Mouse (Mus musculus): ENCODE measurements at regions not wholly inside any gene's neighbourhood (a gene's known extent, or its start where the extent isn't known, plus 50 kb on each side); places are given as distances from the start of the nearest gene placed in this dataset.

DNA sequence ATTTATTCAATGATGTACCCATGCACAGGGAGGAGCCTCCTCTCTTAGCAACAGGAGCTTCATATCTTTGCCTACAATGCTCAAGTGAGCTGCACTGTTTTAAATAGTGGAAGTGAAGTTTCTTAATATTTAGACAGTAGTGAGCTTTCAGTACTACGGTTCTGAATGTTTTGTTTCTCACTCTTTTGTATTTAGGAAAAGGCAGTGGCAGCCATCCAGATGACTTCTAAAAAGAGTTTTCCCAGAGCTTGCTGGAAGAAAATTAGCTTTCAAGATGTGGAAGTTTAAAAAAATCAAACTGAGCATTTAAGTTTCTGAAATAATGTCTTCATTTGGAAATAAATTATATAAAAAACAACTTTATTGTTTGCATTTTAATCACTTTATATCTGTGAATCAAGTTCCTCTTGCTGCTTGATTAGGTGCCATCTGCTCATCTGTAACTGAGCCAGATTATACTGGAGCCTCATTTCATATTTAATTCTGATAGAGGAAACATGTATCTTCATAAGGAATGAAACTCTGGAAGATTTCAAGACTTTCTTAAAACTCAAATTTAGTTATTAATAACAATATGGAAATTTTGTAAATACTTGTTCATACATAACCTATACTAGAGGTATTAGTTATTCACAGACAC is 268.6 kb upstream of the Tle1 start:
- TF ChIP-seq CTCF (IDR thresholded peaks at IDR 0.05; ENCODE audit: low read depth) (no peak), EP300 (optimal IDR thresholded peaks at IDR 0.05) (no peak)
- no peak overlapping the region for H3K9ac ChIP-seq (ENCODE audit: low read length)
- H3K9me3 ChIP-seq (ENCODE audit: control insufficient read depth, low read length) = no peaks in the 10 kb centered on the region
- no peak overlapping the region for H3K4me2 ChIP-seq (replicated peaks; ENCODE audit: low read depth)
- DNase-seq (ENCODE audit: low spot score) (no peak), ATAC-seq (ENCODE audit: low FRiP score, low TSS enrichment) (no peak)
- H3K27ac ChIP-seq (replicated peaks) = no peak overlapping the region
- no peak overlapping the region for H3K4me3 ChIP-seq (ENCODE audit: low read depth, low read length)
- no peaks in the 10 kb centered on the region for H3K36me3 ChIP-seq (ENCODE audit: control insufficient read depth, insufficient read depth, low read length)
- H3K27me3 ChIP-seq (ENCODE audit: control insufficient read depth, insufficient read depth, low read length) = no peaks in the 10 kb centered on the region
- 28% methylated on average over 1 of the region's 1 CpGs for WGBS
- no peaks in the 10 kb centered on the region for H3K4me1 ChIP-seq (replicated peaks; ENCODE audit: control insufficient read depth, insufficient read depth)

DNA sequence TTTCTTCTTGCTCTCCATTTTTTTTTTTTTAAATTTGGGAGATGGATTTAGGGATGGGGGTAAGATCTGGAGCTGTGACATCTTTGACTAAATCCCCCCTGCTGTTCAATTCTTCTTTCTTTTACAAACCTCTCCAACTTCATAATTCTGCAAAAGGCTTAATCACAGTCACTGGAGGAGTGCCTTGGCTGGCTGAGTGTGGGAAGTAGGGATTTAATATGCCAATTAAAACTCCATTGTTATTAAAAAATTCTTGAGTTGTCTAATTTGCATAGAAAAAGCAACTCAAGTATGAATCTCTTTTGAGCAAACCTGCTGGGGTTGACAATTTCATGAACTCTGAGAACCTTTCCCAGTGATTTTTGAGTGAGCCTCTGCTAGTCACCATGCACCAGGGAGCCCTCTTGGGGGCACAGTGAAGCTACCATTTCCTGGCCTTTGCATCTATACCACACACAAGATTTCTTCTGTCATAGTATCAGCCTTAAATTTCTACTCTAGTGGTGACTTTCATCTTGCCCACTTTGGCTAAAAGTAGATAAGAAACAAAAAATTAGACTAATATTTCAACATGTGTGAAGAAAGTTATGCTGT is 243.6 kb upstream of the Tle1 start:
- H3K4me2 ChIP-seq (replicated peaks; ENCODE audit: low read depth) = no peak overlapping the region
- no peaks in the 10 kb centered on the region for H3K9me3 ChIP-seq (ENCODE audit: control insufficient read depth, low read length)
- no peak overlapping the region for H3K27ac ChIP-seq (replicated peaks)
- H3K27me3 ChIP-seq (ENCODE audit: control insufficient read depth, insufficient read depth, low read length) = no peaks in the 10 kb centered on the region
- H3K36me3 ChIP-seq (ENCODE audit: control insufficient read depth, insufficient read depth, low read length) = no peaks in the 10 kb centered on the region
- no peak for TF ChIP-seq EP300 (optimal IDR thresholded peaks at IDR 0.05)
- no peak for TF ChIP-seq CTCF (IDR thresholded peaks at IDR 0.05; ENCODE audit: low read depth)
- ATAC-seq (ENCODE audit: low FRiP score, low TSS enrichment) = no peak
- H3K4me1 ChIP-seq (replicated peaks; ENCODE audit: control insufficient read depth, insufficient read depth) = no peaks in the 10 kb centered on the region
- H3K9ac ChIP-seq (ENCODE audit: low read length) = no peak overlapping the region
- H3K4me3 ChIP-seq (ENCODE audit: low read depth, low read length) = no peak overlapping the region
- DNase-seq (ENCODE audit: low spot score) = no peak

DNA sequence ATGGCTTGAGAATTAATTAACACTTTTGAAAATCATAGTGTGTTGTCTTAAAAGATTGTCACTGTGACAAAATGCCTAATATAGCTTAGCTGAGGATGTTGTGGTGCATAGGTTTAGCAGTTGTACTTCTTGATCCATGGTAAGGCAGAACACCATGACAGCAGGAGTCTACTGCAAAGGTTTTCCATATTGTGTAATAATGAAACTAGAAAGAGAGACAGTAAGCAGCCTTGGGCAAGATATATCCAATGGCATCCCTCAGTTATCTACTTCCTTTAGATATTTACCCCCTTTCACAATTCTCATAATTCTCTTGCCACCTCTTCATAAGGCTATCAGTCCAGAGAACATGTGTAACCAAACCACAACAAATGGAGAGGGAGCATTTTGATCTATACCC is 236.6 kb upstream of the Tle1 start:
- H3K4me1 ChIP-seq (replicated peaks; ENCODE audit: control insufficient read depth, insufficient read depth) = no peaks in the 10 kb centered on the region
- no peaks in the 10 kb centered on the region for H3K27me3 ChIP-seq (ENCODE audit: control insufficient read depth, insufficient read depth, low read length)
- no peak overlapping the region for H3K4me3 ChIP-seq (ENCODE audit: low read depth, low read length)
- ATAC-seq (ENCODE audit: low FRiP score, low TSS enrichment) (no peak), DNase-seq (ENCODE audit: low spot score) (no peak)
- H3K9ac ChIP-seq (ENCODE audit: low read length) = no peak overlapping the region
- H3K9me3 ChIP-seq (ENCODE audit: control insufficient read depth, low read length) = no peaks in the 10 kb centered on the region
- no peak for TF ChIP-seq CTCF (IDR thresholded peaks at IDR 0.05; ENCODE audit: low read depth)
- no peak for TF ChIP-seq EP300 (optimal IDR thresholded peaks at IDR 0.05)
- no peak overlapping the region for H3K27ac ChIP-seq (replicated peaks)
- H3K4me2 ChIP-seq (replicated peaks; ENCODE audit: low read depth) = no peak overlapping the region
- no peaks in the 10 kb centered on the region for H3K36me3 ChIP-seq (ENCODE audit: control insufficient read depth, insufficient read depth, low read length)

DNA sequence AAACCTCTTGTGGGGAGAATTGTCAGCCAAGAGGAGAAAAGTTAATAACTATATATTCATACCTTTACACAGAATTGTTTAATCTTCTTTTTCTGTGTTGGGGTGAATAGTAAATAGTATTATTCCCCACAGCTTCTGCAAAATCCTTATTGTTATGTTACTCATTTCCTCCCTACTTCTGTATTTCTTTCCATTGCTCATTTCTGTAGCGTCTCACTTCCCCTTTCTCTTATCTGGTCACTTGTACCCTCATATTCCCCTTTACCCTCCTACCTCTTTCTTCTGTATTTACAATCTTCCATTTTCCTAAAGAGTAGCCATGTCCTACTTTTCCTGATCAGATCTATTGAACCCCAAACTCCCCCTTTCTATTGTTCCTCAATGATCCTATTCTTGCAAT is 224.6 kb upstream of the Tle1 start:
- no peak for ATAC-seq (ENCODE audit: low FRiP score, low TSS enrichment)
- H3K4me3 ChIP-seq (ENCODE audit: low read depth, low read length) = no peak overlapping the region
- no peak overlapping the region for H3K4me2 ChIP-seq (replicated peaks; ENCODE audit: low read depth)
- no peaks in the 10 kb centered on the region for H3K27me3 ChIP-seq (ENCODE audit: control insufficient read depth, insufficient read depth, low read length)
- no peaks in the 10 kb centered on the region for H3K36me3 ChIP-seq (ENCODE audit: control insufficient read depth, insufficient read depth, low read length)
- 95% methylated on average over 1 of the region's 1 CpGs for WGBS
- no peak overlapping the region for H3K27ac ChIP-seq (replicated peaks)
- no peaks in the 10 kb centered on the region for H3K9me3 ChIP-seq (ENCODE audit: control insufficient read depth, low read length)
- no peaks in the 10 kb centered on the region for H3K4me1 ChIP-seq (replicated peaks; ENCODE audit: control insufficient read depth, insufficient read depth)
- no peak for DNase-seq (ENCODE audit: low spot score)
- no peak overlapping the region for H3K9ac ChIP-seq (ENCODE audit: low read length)
- TF ChIP-seq CTCF (IDR thresholded peaks at IDR 0.05; ENCODE audit: low read depth) = no peak
- no peak for TF ChIP-seq EP300 (optimal IDR thresholded peaks at IDR 0.05)

DNA sequence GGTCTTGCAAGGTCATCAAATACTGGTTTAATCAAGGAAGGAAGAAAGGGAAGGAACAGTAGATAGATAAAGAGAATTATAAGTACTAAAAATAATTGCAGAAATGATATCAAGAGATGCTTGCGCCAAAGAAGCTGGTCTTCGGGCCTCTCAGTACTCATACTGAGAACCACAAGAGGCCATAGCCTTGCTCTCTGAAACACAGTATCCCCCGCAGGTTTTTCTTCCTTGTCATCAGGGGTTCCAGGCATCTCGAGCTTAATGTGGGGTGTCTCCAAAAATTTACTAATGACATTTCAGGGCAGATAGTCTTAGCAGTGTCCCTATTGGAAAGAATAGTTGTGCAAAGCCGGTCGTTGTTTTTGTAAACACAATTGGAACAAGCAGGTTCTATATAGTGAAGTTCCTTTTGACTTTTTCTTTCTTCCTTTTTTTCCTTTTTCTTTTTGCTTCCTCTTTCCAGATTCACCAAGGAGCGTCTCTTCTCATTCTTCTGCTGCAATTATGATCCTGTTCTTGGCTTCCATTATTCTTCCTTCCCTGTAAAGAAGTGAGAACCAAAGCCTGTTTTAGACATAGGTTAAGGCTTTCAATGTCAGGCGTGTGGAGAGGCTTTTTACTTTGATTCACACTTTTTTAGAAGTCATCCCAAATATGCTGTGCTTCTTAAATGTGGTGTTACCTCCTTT is 211.5 kb upstream of the Tle1 start:
- Histone ChIP-seq H3K36me3 (ENCODE audit: control insufficient read depth, insufficient read depth, low read length) (no peaks in the 10 kb centered on the region), H3K4me3 (ENCODE audit: low read depth, low read length) (no peak overlapping the region), H3K9me3 (ENCODE audit: control insufficient read depth, low read length) (no peaks in the 10 kb centered on the region), H3K27me3 (ENCODE audit: control insufficient read depth, insufficient read depth, low read length) (no peaks in the 10 kb centered on the region), H3K9ac (ENCODE audit: low read length) (no peak overlapping the region), H3K4me1 (replicated peaks; ENCODE audit: control insufficient read depth, insufficient read depth) (no peaks in the 10 kb centered on the region), H3K27ac (replicated peaks) (no peak overlapping the region), H3K4me2 (replicated peaks; ENCODE audit: low read depth) (no peak overlapping the region)
- TF ChIP-seq EP300 (optimal IDR thresholded peaks at IDR 0.05) (no peak), CTCF (IDR thresholded peaks at IDR 0.05; ENCODE audit: low read depth) (no peak)
- no peak for DNase-seq (ENCODE audit: low spot score)
- 85% methylated on average over 8 of the region's 8 CpGs for WGBS
- no peak for ATAC-seq (ENCODE audit: low FRiP score, low TSS enrichment)

DNA sequence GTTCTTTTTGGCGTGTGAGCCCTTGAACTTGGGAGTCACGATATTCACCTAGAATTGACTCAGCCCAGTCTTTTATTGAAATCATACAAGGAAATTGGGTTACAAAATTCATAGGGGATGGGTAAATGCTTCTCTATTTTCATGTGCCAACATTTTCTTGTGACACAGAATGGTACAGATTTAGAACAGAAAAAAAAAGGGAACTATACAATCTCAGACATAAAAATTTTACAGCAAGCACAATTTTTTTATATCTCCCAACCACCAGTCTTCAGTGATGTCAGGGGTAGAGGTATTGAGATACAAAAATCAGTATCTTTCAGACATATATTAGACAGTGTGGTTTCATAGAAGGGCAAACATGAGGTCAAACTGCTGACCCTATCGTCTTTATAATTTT is 210.6 kb upstream of the Tle1 start:
- Histone ChIP-seq H3K4me3 (ENCODE audit: low read depth, low read length) (no peak overlapping the region), H3K36me3 (ENCODE audit: control insufficient read depth, insufficient read depth, low read length) (no peaks in the 10 kb centered on the region), H3K27me3 (ENCODE audit: control insufficient read depth, insufficient read depth, low read length) (no peaks in the 10 kb centered on the region), H3K4me1 (replicated peaks; ENCODE audit: control insufficient read depth, insufficient read depth) (no peaks in the 10 kb centered on the region), H3K27ac (replicated peaks) (no peak overlapping the region), H3K4me2 (replicated peaks; ENCODE audit: low read depth) (no peak overlapping the region), H3K9ac (ENCODE audit: low read length) (no peak overlapping the region), H3K9me3 (ENCODE audit: control insufficient read depth, low read length) (no peaks in the 10 kb centered on the region)
- WGBS = 88% methylated on average over 3 of the region's 3 CpGs
- TF ChIP-seq EP300 (optimal IDR thresholded peaks at IDR 0.05) (no peak), CTCF (IDR thresholded peaks at IDR 0.05; ENCODE audit: low read depth) (no peak)
- DNase-seq (ENCODE audit: low spot score) = no peak
- ATAC-seq (ENCODE audit: low FRiP score, low TSS enrichment) = no peak

All from stomach, postnatal 0 days (tissue).